Mouse (Mus musculus) embryonic facial prominence, embryonic 14.5 days (tissue): ENCODE measurements around the gene Klf1. TPM values are rescaled to one million over a fixed set of nuclear protein-coding genes. Genes with fewer than 3 reads are reported as not detected.

Experiments
- ATAC-seq: fragments of 200-750 bp; cut with Nextera tagmentation; 2 replicates; pipeline ENCODE4 v1.8.0; 2017; ENCODE audit warnings: low read depth, moderate number of reproducible peaks, moderate TSS enrichment
- DNase-seq: peaks from one replicate; pipeline ENCODE4 v3.0.0-alpha.2; 2015; ENCODE audit warnings: low spot score
- H3K27ac ChIP-seq: fragments of 300-500 bp; sonication (generic); replicated peaks from 2 replicates; pipeline ENCODE4 v1.5.1; 2014; ENCODE audit warnings: low read depth, mild to moderate bottlenecking, low read length, moderate library complexity
- H3K27me3 ChIP-seq: fragments of 300-500 bp; sonication (generic); replicated peaks from 2 replicates; pipeline ENCODE4 v1.6.1; 2014; ENCODE audit warnings: low read length; ENCODE audit not compliant: control insufficient read depth, insufficient read depth
- H3K36me3 ChIP-seq: fragments of 300-500 bp; sonication (generic); 2 replicates; pipeline ENCODE4 v1.6.1; 2014; ENCODE audit warnings: low read length, mixed read lengths; ENCODE audit not compliant: control insufficient read depth, insufficient read depth
- H3K4me1 ChIP-seq: fragments of 300-500 bp; sonication (generic); 2 replicates; pipeline ENCODE4 v1.6.1; 2014; ENCODE audit warnings: antibody characterized with exemption, low read length; ENCODE audit not compliant: control insufficient read depth, insufficient read depth
- H3K4me2 ChIP-seq: fragments of 300-500 bp; sonication (generic); 2 replicates; pipeline ENCODE4 v1.6.1; 2014; ENCODE audit warnings: low read depth, mild to moderate bottlenecking, low read length, moderate library complexity, mixed read lengths
- H3K4me3 ChIP-seq: fragments of 300-500 bp; sonication (generic); 2 replicates; pipeline ENCODE4 v1.5.1; 2014; ENCODE audit warnings: low read depth, mild to moderate bottlenecking, low read length
- H3K9ac ChIP-seq: fragments of 300-500 bp; sonication (generic); 2 replicates; pipeline ENCODE4 v1.6.1; 2014; ENCODE audit warnings: low read depth, mild to moderate bottlenecking, low read length, moderate library complexity, mixed read lengths
- H3K9me3 ChIP-seq: fragments of 300-500 bp; sonication (generic); 2 replicates; pipeline ENCODE4 v1.6.1; 2016; ENCODE audit warnings: low read length; ENCODE audit not compliant: control insufficient read depth
- WGBS: fragments of 180-500 bp; shearing (Covaris S2); extraction: QIAGEN DNeasy Blood & Tissue Kit; methylation state at CpG from one replicate; pipeline ENCODE4 v1.1.7; 2014; 5-methylcytosine and 5-hydroxymethylcytosine counted together
- polyA plus RNA-seq: library from polyadenylated mRNA; unstranded; fragments of >200 nt; fragmentation: Nextera tagmentation; extraction: Ambion mirVana; gene quantifications from 2 replicates; pipeline ENCODE4 v1.2.1, GENCODE M21; 2014

The Klf1 gene
- 2.1 and 2.2 TPM in 2 replicates for polyA plus RNA-seq

DNA sequence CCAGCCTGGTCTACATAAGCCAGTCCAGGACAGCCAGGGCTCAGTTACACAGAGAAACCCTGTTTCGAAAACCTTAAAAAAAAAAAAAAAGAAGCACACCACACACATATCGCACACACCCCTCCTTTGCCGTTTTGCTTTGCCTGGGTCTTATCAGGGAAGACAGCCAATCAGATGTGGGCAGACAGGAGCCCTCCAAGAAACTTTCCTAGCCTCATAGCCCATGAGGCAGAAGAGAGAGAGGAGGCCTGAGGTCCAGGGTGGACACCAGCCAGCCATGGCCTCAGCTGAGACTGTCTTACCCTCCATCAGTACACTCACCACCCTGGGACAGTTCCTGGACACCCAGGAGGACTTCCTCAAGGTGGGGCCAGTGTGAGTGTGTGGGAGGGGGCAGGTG lies at the start of gene Klf1:
Klf1 (plus strand) TSS at position 177 of the 400 bp plus-strand sequence.
- H3K27ac ChIP-seq = peak within 1 kb of the TSS; percentile 59; the same call in 1 of the 2 replicates
- peak within 1 kb of the TSS; percentile 77 for H3K9ac ChIP-seq
- no peaks in the 10 kb centered on the region for H3K9me3 ChIP-seq
- peak within 1 kb of the TSS; percentile 60 for H3K4me3 ChIP-seq
- no peaks in the 10 kb centered on the region for H3K27me3 ChIP-seq
- H3K36me3 ChIP-seq = no peaks in the 10 kb centered on the region
- ATAC-seq (no peak), DNase-seq (no peak)
- H3K4me1 ChIP-seq = no peaks in the 10 kb centered on the region
- 67% methylated on average over 3 of the region's 3 CpGs for WGBS
- peak within 1 kb of the TSS; percentile 94 for H3K4me2 ChIP-seq

- H3K36me3 ChIP-seq = peaks cover 24% of the 10 kb centered on the region
- 100% methylated on average over 3 of the region's 3 CpGs for WGBS
- H3K9me3 ChIP-seq = no peaks in the 10 kb centered on the region
- H3K4me1 ChIP-seq = peaks cover 8% of the 10 kb centered on the region
- H3K4me3 ChIP-seq = peak overlapping the region; percentile 90; the same call in 1 of the 2 replicates
- no peaks in the 10 kb centered on the region for H3K27me3 ChIP-seq
- DNase-seq = no peak
- no peak overlapping the region for H3K9ac ChIP-seq
- no peak for ATAC-seq
- no peak overlapping the region for H3K27ac ChIP-seq
- H3K4me2 ChIP-seq = no peak overlapping the region
Measured at GRCm38 (mm10) chr8:84856434-84856833, 45.3 kb upstream of the Klf1 start.

- WGBS = under 1% methylated on average over 38 of the region's 39 CpGs
- DNase-seq = peak; percentile 97
- H3K27me3 ChIP-seq = no peaks in the 10 kb centered on the region
- H3K36me3 ChIP-seq = peaks cover 30% of the 10 kb centered on the region
- peaks cover 8% of the 10 kb centered on the region for H3K4me1 ChIP-seq
- H3K9me3 ChIP-seq = no peaks in the 10 kb centered on the region
- peak; percentile 96 for ATAC-seq
- H3K27ac ChIP-seq = peak within 1 kb of the TSS; percentile 63
- peak within 1 kb of the TSS; percentile 90 for H3K4me3 ChIP-seq
- H3K4me2 ChIP-seq = peak within 1 kb of the TSS; percentile 81
- H3K9ac ChIP-seq = peak within 1 kb of the TSS; percentile 91
Measured at GRCm38 (mm10) chr8:84856864-84857441, 44.8 kb upstream of the Klf1 start, which contains the start of gene Farsa. Gene Farsa (plus strand): TSS chr8:84856989.

DNA sequence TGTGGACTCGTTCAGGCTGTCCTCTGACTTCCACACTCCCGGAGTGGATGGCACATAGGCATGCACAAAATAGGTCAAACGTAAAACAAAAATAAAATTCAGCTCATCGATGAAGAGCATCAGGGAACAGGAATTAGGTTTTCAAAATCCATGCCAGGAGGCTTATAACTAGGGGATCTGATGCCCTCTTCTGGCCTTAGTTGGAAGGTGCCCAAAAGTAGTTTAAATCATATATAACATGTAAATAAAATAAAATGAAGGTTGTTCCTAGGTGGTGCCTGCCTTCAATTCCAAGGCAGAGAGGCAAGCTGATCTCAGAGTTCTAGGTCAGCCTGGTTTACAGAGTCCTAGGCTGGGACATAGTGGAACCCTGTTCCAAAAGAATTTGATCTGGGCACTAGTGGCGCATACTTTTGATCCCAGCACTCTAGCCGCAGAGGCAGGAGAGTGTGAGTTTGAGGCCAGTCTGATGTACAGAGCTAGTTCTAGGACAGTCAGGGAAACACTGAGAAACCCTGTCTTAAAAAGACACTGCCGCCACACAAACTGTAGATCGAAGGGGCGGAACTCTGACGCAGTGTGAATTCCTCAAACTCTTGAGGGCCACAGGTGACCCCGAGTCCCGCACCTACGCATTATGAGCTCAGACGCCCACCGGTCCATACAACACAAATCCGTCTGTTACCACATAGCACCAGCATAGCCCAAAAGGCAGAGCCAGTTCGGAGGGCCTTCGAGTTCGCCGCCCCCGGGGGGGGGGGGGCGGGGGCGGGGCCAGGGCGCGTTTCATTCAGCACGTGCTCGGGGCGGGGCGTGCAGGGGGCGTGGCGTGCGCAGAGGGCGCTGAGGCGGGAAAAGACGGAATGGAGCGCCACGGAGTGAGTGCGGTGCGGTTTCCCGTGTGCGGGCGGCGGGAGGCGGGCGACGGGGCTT lies 30.1 kb upstream of the Klf1 start, which contains the start of gene Syce2:
Syce2 (plus strand) TSS at position 736 of the 933 bp plus-strand sequence.
- DNase-seq = peak; percentile 80
- peak within 1 kb of the TSS; percentile 99 for H3K4me2 ChIP-seq
- peak within 1 kb of the TSS; percentile 54 for H3K4me3 ChIP-seq
- peak; percentile 79 for ATAC-seq
- peak within 1 kb of the TSS; percentile 67 for H3K9ac ChIP-seq
- peaks cover 36% of the 10 kb centered on the region for H3K36me3 ChIP-seq
- H3K27ac ChIP-seq = no peak within 1 kb of the TSS
- H3K4me1 ChIP-seq = peaks cover 14% of the 10 kb centered on the region
- H3K27me3 ChIP-seq = no peaks in the 10 kb centered on the region
- WGBS = 21% methylated on average over 29 of the region's 46 CpGs
- no peaks in the 10 kb centered on the region for H3K9me3 ChIP-seq

- 6% methylated on average over 21 of the region's 54 CpGs for WGBS
- peak overlapping the region; percentile 99 for H3K4me2 ChIP-seq
- peak overlapping the region; percentile 54 for H3K4me3 ChIP-seq
- no peak overlapping the region for H3K27ac ChIP-seq
- H3K27me3 ChIP-seq = no peaks in the 10 kb centered on the region
- peaks cover 28% of the 10 kb centered on the region for H3K36me3 ChIP-seq
- ATAC-seq (peak; percentile 42), DNase-seq (peak; percentile 36)
- peak overlapping the region; percentile 67 for H3K9ac ChIP-seq
- peaks cover 14% of the 10 kb centered on the region for H3K4me1 ChIP-seq
- H3K9me3 ChIP-seq = no peaks in the 10 kb centered on the region
Measured at GRCm38 (mm10) chr8:84872309-84872965, 29.3 kb upstream of the Klf1 start.

DNA sequence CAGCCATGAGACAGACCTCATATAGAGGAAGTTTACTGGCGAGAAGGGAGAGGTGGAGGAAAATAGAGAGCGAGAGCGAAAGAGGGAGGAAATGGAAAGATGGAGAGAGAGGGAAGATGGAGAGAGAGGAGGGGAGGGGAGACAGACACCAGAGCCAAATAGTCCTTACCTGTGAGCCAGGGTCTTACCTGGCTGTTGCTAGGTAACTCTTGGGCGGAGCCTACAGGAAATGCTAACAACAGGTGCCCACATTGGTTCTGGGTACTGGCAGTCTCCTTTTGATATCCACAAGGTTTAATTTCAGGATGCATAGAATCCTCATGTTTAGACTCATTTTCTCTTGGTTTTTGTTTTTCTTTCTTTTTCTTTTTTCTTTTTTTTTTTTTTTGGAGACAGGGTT lies 28.7 kb upstream of the Klf1 start:
- Histone ChIP-seq H3K27me3 (no peaks in the 10 kb centered on the region), H3K9me3 (no peaks in the 10 kb centered on the region), H3K4me2 (peak overlapping the region; percentile 99), H3K27ac (no peak overlapping the region), H3K36me3 (peaks cover 22% of the 10 kb centered on the region), H3K9ac (0 out of 2 replicates have a peak overlapping the region, but pooled peaks have one; percentile 67), H3K4me3 (peak overlapping the region; percentile 54), H3K4me1 (peaks cover 14% of the 10 kb centered on the region)
- ATAC-seq (no peak), DNase-seq (no peak)
- WGBS = 67% methylated on average over 4 of the region's 4 CpGs

- H3K9ac ChIP-seq = no peak overlapping the region
- WGBS = 91% methylated on average over 3 of the region's 3 CpGs
- H3K9me3 ChIP-seq = no peaks in the 10 kb centered on the region
- peaks cover 14% of the 10 kb centered on the region for H3K4me1 ChIP-seq
- peaks cover 9% of the 10 kb centered on the region for H3K36me3 ChIP-seq
- DNase-seq = no peak
- no peak overlapping the region for H3K27ac ChIP-seq
- H3K4me3 ChIP-seq = no peak overlapping the region
- no peaks in the 10 kb centered on the region for H3K27me3 ChIP-seq
- H3K4me2 ChIP-seq = no peak overlapping the region
- no peak for ATAC-seq
Measured at GRCm38 (mm10) chr8:84874339-84874738, 27.4 kb upstream of the Klf1 start.

DNA sequence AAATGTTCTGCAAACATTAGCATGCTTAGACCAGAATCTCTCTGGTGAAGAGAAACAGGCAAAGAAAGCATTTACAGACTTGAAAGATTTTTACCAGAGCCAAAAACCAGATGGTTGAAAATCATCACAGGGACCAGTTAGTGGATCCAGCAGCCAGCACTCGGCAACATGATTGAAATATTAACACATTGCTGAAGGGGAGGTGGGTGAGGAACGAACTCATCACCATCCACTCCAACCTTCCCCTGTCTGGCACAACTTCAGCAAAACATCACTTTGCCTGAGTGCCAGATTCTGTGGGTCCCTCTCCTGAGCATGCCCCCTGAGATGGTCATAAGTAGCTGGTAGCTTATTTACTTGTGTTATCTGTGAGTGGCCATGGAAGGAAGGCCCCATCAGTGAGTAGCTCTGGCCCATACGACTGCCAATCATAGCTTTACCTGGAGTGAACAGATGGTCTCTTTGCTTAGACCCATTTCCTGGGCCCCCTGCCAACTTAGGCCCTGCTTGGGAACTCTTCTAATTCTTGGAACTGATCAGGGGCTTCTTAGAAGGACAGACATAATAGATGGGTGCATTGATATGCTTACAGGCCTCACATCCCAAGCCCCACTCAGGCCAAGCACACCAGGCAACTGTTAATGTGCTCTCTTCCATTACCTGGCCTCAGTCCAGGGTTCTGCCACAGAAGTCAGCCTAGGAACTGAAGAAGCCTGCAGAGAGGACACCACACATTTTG lies 24.3 kb upstream of the Klf1 start:
- Histone ChIP-seq H3K27me3 (no peaks in the 10 kb centered on the region), H3K27ac (no peak overlapping the region), H3K4me2 (no peak overlapping the region), H3K4me1 (peaks cover 7% of the 10 kb centered on the region), H3K9me3 (no peaks in the 10 kb centered on the region), H3K36me3 (no peaks in the 10 kb centered on the region; the same call in 1 of the 2 replicates), H3K4me3 (no peak overlapping the region), H3K9ac (no peak overlapping the region)
- DNase-seq (peak; percentile 5), ATAC-seq (no peak)
- WGBS = 68% methylated on average over 3 of the region's 3 CpGs
